Mouse (Mus musculus): ENCODE data around the gene Gm572. TPM values are rescaled to one million over a fixed set of nuclear protein-coding genes. Genes with fewer than 3 reads are reported as not detected.

The Gm572 gene
- polyA plus RNA-seq, 1 experiment from 2014 or later: 0.09 TPM

DNA sequence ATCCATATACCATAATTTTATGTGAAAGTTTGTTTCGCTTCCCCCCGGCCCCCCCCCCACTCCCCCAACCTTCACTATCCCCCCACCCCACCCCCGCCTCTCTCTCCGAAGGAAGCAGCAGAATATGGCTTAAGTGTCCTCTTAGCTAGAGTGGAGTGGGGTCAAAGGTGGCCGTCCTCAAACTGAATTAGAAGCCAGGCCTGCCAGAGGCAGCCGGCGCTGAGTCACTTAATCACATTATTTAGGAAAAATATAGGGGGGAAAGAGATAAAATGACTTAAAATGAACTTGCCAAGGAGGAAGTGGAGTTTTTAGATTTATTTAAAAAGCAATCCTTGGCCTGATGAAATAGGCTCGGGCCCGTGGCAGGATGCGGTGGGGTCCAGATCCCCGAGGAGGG is 65.7 kb downstream of the Gm572 start:
- no peak overlapping the region for H3K9ac ChIP-seq
- ATAC-seq (ENCODE audit: insufficient read depth, low FRiP score, low read depth): no peak
- no peak overlapping the region for H3K4me3 ChIP-seq (replicated peaks)
- H3K9me3 ChIP-seq: no peaks in the 10 kb centered on the region
- H3K27ac ChIP-seq: no peak overlapping the region
- peaks cover 16% of the 10 kb centered on the region for H3K4me1 ChIP-seq
- no peaks in the 10 kb centered on the region for H3K36me3 ChIP-seq
- WGBS: 32% methylated on average over 11 of the region's 11 CpGs
- peaks cover 9% of the 10 kb centered on the region; the same call in 1 of the 2 replicates for H3K27me3 ChIP-seq (replicated peaks)
- no peak overlapping the region for H3K4me2 ChIP-seq

DNA sequence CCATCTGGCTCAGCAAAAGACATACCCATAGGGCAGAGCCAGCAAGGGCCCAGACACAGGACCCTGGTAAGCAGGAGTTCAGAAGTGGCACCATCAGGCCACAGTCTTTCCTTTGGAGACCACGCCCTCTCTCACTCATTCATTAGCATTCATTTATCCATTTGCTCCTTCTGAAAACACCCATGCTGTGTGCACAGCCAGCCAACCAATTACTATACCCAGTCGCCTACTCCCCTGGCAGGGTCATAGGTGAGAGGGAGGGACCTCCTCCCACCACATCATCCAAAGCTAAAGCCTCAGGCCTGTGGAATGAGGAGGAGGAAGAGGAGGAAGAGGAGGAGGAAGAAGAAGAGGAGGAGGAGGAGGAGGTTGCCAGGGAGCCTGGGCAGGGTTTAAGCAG is 67.3 kb downstream of the Gm572 start:
- Histone ChIP-seq H3K36me3 (no peaks in the 10 kb centered on the region), H3K9me3 (no peaks in the 10 kb centered on the region), H3K4me3 (replicated peaks) (no peak overlapping the region), H3K27me3 (replicated peaks) (peaks cover 9% of the 10 kb centered on the region; the same call in 1 of the 2 replicates), H3K4me2 (no peak overlapping the region), H3K9ac (no peak overlapping the region), H3K4me1 (peaks cover 22% of the 10 kb centered on the region), H3K27ac (no peak overlapping the region)
- WGBS: 69% methylated on average over 2 of the region's 2 CpGs
- ATAC-seq (ENCODE audit: insufficient read depth, low FRiP score, low read depth): no peak

GRCm38 (mm10) chr4:148711323-148711722 is 68.2 kb downstream of the Gm572 start:
- Histone ChIP-seq H3K27ac (no peak overlapping the region), H3K9me3 (no peaks in the 10 kb centered on the region), H3K36me3 (no peaks in the 10 kb centered on the region), H3K4me3 (replicated peaks) (no peak overlapping the region), H3K9ac (no peak overlapping the region), H3K4me2 (no peak overlapping the region), H3K4me1 (peaks cover 22% of the 10 kb centered on the region), H3K27me3 (replicated peaks) (peaks cover 6% of the 10 kb centered on the region; the same call in 1 of the 2 replicates)
- ATAC-seq (ENCODE audit: insufficient read depth, low FRiP score, low read depth): no peak
- 9% methylated on average over 10 of the region's 10 CpGs for WGBS

- H3K27ac ChIP-seq: no peak overlapping the region
- H3K9me3 ChIP-seq: no peaks in the 10 kb centered on the region
- WGBS: 57% methylated on average over 10 of the region's 10 CpGs
- H3K27me3 ChIP-seq (replicated peaks): peaks cover 6% of the 10 kb centered on the region; the same call in 1 of the 2 replicates
- no peak for ATAC-seq (ENCODE audit: insufficient read depth, low FRiP score, low read depth)
- H3K9ac ChIP-seq: no peak overlapping the region
- no peak overlapping the region for H3K4me2 ChIP-seq
- H3K4me3 ChIP-seq (replicated peaks): no peak overlapping the region
- H3K36me3 ChIP-seq: no peaks in the 10 kb centered on the region
- peaks cover 22% of the 10 kb centered on the region for H3K4me1 ChIP-seq
These were observed 69.5 kb downstream of the Gm572 start for GRCm38 (mm10) chr4:148712632-148713031.

- H3K27ac ChIP-seq: no peak overlapping the region
These were observed 70.9 kb downstream of the Gm572 start for GRCm38 (mm10) chr4:148714064-148714463.

GRCm38 (mm10) chr4:148714739-148715138 is 71.6 kb downstream of the Gm572 start:
- H3K4me2 ChIP-seq: no peak overlapping the region
- H3K27ac ChIP-seq: no peak overlapping the region
- peaks cover 17% of the 10 kb centered on the region for H3K4me1 ChIP-seq
- peaks cover 10% of the 10 kb centered on the region; the same call in 1 of the 2 replicates for H3K27me3 ChIP-seq (replicated peaks)
- H3K9me3 ChIP-seq: no peaks in the 10 kb centered on the region
- WGBS: 84% methylated on average over 12 of the region's 12 CpGs
- no peak overlapping the region for H3K9ac ChIP-seq
- no peak overlapping the region for H3K4me3 ChIP-seq (replicated peaks)
- H3K36me3 ChIP-seq: no peaks in the 10 kb centered on the region
- ATAC-seq (ENCODE audit: insufficient read depth, low FRiP score, low read depth): no peak

More at GRCm38 (mm10) chr4:148714064-148714463, 70.9 kb downstream of the Gm572 start:
- Histone ChIP-seq H3K9ac (no peak overlapping the region), H3K36me3 (no peaks in the 10 kb centered on the region), H3K4me2 (no peak overlapping the region), H3K4me1 (peaks cover 20% of the 10 kb centered on the region), H3K27me3 (replicated peaks) (peaks cover 6% of the 10 kb centered on the region; the same call in 1 of the 2 replicates), H3K9me3 (no peaks in the 10 kb centered on the region), H3K4me3 (replicated peaks) (no peak overlapping the region)
- WGBS: 46% methylated on average over 8 of the region's 8 CpGs
- no peak for ATAC-seq (ENCODE audit: insufficient read depth, low FRiP score, low read depth)

DNA sequence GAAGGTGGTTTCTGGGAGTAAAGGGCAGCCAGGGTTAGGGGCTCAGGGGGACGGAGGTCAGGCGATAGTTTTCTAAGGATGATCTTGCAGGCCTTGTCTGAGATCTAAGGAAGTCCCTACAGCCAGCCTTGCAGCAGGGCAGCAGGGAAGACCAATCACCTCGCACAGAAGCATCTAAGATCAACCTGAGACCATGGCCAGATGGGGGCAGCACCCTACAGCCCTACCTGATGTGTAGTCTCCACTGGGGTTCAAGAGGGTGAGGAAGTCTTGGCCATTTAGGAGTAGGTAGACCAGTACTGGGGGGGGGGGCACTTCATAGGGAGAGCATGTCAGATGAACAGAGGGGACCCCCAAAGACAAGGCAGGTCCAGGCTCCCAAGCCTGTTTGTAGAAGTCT is 72.3 kb downstream of the Gm572 start:
- H3K27ac ChIP-seq: no peak overlapping the region
- WGBS: 60% methylated on average over 3 of the region's 3 CpGs
- ATAC-seq (ENCODE audit: insufficient read depth, low FRiP score, low read depth): no peak

More for the DNA sequence above, 72.3 kb downstream of the Gm572 start:
- Histone ChIP-seq H3K27me3 (replicated peaks) (peaks cover 11% of the 10 kb centered on the region; the same call in 1 of the 2 replicates), H3K9me3 (no peaks in the 10 kb centered on the region), H3K4me3 (replicated peaks) (no peak overlapping the region), H3K4me1 (peaks cover 17% of the 10 kb centered on the region), H3K4me2 (no peak overlapping the region), H3K36me3 (no peaks in the 10 kb centered on the region), H3K9ac (no peak overlapping the region)

Other genes starting within 250 kb of the Gm572 start
- 20.5 and 22.0 TPM in 2 replicates for gene Ubiad1, start 198.5 kb upstream of the Gm572 start, polyA plus RNA-seq (2015; fragmentation: Nextera tagmentation; extraction: Ambion mirVana)
- 12.3 and 14.4 TPM in 2 replicates for gene Mtor, start 194.7 kb upstream of the Gm572 start, polyA plus RNA-seq (2015; fragmentation: Nextera tagmentation; extraction: Ambion mirVana)
- 4.9 and 5.9 TPM in 2 replicates for gene Angptl7, start 142.9 kb upstream of the Gm572 start, polyA plus RNA-seq (2015; fragmentation: Nextera tagmentation; extraction: Ambion mirVana)
- gene Exosc10, start 84.9 kb upstream of the Gm572 start, polyA plus RNA-seq (2015; fragmentation: Nextera tagmentation; extraction: Ambion mirVana): 68.1 and 78.7 TPM in 2 replicates
- gene Srm, start 51.8 kb upstream of the Gm572 start, polyA plus RNA-seq (2015; fragmentation: Nextera tagmentation; extraction: Ambion mirVana): 222 and 230 TPM in 2 replicates
- 1.5 and 4.4 TPM in 2 replicates for gene Masp2, start 40.8 kb upstream of the Gm572 start, polyA plus RNA-seq (2015; fragmentation: Nextera tagmentation; extraction: Ambion mirVana)
- gene Tardbp, start 16.3 kb upstream of the Gm572 start, polyA plus RNA-seq (2015; fragmentation: Nextera tagmentation; extraction: Ambion mirVana): 306 and 317 TPM in 2 replicates
- gene Casz1, start 161.1 kb downstream of the Gm572 start, polyA plus RNA-seq (2015; fragmentation: Nextera tagmentation; extraction: Ambion mirVana): 8.9 and 10.2 TPM in 2 replicates